Mouse (Mus musculus): ENCODE measurements around the gene Donson.

GRCm38 (mm10) chr16:91645995-91646602 lies 42.5 kb downstream of the Donson start:
- TF ChIP-seq CTCF (IDR thresholded peaks at IDR 0.05; ENCODE audit: extremely low read depth, insufficient read depth, low read length) (no peak), POLR2A (IDR thresholded peaks at IDR 0.05; ENCODE audit: extremely low read depth, insufficient read depth, low read length) (no peak)
